Mouse (Mus musculus) central nervous system, embryonic 14 days (tissue): ENCODE data around the gene Snap25. TPM values are rescaled to one million over a fixed set of nuclear protein-coding genes. Genes with fewer than 3 reads are reported as not detected.

Experiments used
- polyA plus RNA-seq: library from polyadenylated mRNA; depleted of rRNA; stranded (reverse); fragments of >200 nt; gene quantifications from 2 replicates; pipeline ENCODE4 v1.2.3, GENCODE M21; 2012; rRNA removed

The Snap25 gene
- polyA plus RNA-seq: 122 and 125 TPM in 2 replicates

DNA sequence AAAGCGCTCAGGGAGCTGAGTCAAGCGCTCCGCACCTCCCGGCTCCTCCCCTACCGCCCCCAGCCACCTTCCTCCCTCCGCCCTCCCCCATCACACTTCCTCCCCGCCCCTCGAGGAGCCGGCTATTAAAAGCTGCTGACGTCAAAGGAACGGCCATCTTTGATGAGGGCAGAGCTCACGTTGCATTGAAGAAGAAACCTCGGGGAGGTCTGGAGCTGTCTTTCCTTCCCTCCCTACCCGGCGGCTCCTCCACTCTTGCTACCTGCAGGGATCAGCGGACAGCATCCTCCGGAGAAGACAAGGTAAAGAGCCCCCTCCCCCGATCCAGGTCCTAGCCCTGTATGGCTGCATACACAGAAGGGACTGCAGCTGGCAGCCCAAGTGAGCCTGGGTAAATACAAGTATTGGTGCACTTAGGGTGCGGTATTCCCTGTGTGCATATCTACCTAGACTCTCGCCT lies at the start of gene Snap25:
Gene Snap25, plus strand, starts transcription at position 155 of the 460 bp plus-strand sequence.

Other genes starting within 250 kb of the Snap25 start
- 0.37 and 0.39 TPM in 2 replicates for gene Ankef1, start 211.5 kb upstream of the Snap25 start, polyA plus RNA-seq
- 8.5 TPM in 1 of 2 replicates, not detected in the other for gene AL731706.2, start 172.2 kb downstream of the Snap25 start, polyA plus RNA-seq
- gene Slx4ip, start 177.8 kb downstream of the Snap25 start, polyA plus RNA-seq: 6.2 and 6.3 TPM in 2 replicates
- 12.5 and 12.8 TPM in 2 replicates for gene AL731706.1, start 177.9 kb downstream of the Snap25 start, polyA plus RNA-seq
- gene Mkks, start 177.9 kb downstream of the Snap25 start, polyA plus RNA-seq: 9.2 and 9.7 TPM in 2 replicates